Mouse (Mus musculus) lung, postnatal 14 days (tissue): ENCODE data around the gene Dmc1.

Experiments
- DNase-seq: peaks from one replicate; pipeline ENCODE4 v3.0.0; 2021

The Dmc1 gene

DNA sequence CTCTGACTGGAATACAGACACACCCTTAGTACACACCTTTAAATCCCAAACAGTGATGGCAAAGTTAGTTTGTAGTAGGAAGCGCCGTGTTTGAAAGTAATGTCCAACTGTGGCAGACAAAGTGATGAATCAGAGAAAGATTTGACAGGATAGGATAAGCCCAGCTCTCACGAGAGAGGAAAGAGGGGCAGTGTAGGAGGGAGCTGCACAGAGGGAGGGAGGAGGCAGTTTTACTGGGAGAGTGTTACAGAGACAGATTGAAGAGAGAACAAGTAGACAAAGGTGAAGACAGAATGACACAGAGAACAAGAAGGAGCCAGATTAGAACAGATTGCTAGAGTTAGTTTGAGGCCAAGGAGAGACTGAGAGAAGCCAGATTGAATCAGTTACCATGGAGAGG, 45.3 kb downstream of the Dmc1 start:
- DNase-seq: no peak

DNA sequence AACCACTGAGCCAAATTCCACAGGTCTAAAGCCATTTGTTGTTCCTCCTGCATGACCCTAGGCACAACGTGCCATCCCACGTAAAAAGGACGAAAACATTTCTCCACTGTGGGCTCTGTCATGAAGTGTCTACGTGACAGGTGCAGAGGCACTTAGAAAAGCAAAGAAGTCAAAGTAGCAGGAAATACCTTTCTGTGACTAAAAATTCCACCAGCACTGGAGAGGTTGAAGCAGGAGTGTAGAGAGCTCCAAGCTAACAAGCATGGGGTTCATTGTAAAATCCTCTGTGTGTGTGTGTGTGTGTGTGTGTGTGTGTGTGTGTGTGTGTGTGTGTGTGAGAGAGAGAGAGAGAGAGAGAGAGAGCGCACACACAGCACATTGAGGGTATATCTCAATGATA, 52.3 kb downstream of the Dmc1 start:
- DNase-seq: no peak

DNA sequence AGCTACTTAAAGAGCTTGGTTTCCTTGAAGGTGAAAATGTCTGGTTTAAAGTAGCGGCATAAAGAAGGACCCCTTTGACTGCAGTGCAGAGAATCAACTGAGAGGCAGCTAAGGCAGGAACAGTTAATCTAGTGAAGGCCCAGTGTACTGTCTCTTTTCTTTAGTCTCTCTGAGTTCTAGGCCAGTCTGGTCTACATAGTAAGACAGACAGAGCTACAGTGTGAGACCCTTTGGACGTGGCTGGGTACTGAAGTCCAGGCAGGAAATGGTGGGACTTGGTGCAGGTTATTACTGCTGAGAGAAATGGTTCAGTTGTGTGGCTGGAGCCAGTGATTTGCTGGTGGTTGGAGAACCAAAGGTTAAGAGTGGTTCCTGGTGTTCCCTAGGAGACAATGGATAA, 56.7 kb downstream of the Dmc1 start:
- no peak for DNase-seq

DNA sequence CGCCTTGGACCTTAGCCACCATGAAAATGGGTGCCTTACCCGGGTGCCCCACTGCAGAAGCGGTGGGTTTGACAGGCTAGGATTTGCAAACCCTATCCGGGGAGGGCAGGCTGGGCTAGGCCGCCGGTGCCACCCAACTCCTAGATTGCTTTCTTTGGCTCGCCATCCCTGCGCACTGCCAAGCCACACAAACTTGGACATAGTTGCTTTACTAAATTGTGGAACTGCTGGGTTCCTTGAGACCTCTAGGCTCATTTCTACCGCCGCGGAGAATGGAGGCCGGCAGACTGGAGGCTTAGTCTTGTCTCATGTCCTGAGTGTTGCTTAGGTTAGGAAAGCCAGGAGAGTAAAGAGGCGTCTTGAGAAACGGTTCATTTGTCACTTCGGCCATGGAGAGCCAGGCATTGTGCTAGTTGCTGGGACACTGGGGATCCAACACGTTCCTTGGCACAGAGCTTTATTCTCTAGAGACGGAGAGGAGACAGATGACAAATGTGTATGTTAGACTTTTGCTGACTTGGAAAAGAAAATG, 57.6 kb downstream of the Dmc1 start:
- no peak for DNase-seq

DNA sequence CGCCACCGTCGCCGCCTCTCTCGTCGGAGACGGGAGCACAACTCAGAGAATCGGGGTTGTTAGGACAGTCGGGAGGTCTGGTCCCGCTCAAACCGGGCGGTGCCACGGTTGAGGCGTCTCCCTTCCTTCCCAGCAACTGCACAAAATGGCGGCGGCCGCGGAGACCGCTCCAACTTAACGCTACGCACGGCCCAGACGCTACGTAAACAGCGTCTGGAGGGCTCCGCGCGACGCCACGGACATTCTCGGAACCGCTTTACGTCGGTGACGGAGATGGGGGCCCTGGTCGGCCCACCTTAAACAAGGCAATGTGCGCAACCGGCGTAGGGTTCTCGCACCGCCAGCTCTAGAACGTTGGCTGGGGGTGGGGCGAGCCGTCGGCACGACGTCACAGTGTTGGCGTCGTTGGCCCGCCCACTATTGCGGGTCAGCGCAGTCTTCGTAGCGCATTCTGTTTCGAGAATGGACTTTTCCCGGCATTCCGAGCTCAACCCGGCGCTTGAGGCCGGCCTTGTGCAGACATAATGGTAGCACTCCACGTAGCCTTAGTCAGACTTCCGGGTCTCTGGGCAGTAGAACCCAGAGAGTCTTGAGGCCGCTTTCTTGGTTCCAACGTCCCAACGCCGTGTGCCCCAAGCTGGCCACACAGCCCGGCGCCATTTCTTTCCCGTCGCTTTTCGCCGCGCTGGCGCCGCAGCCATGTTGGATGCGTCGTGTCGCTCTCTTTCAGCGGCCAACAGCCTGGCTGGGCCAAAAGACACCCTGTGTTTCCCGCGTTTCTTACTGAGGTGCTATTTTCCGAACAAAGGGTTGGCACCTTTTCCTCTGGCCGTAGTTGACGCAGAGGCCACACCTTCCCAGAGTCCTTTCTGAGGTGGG, 58.3 kb downstream of the Dmc1 start, which contains the start of gene Ddx17:
Gene Ddx17 (minus strand): TSS at position 332 of the 879 bp plus-strand sequence.
- peak; percentile 99 for DNase-seq

DNA sequence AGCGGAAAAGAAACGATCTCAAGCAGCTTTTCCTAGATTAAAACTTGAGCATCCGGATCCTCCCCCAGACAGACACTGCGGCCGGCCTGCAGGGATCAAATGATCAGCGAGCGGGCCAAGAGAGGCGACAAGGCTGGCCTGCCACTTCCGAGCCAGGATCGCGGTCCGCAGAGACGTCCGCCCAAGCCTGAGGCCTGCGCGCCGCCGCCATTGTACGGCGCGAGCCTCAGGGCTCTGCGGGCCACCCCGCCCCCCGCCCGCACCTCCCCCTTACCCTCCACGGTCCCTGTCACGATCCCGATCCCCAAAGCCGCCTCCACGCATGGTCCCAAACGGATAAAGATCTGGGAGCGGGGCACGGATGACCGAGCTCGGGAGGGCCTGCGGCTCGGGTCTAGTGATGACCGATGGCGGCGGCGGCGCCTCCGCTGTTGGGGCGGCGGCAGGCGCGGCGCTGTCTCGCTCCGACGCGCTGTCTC, 58.9 kb downstream of the Dmc1 start:
- peak; percentile 78 for DNase-seq

DNA sequence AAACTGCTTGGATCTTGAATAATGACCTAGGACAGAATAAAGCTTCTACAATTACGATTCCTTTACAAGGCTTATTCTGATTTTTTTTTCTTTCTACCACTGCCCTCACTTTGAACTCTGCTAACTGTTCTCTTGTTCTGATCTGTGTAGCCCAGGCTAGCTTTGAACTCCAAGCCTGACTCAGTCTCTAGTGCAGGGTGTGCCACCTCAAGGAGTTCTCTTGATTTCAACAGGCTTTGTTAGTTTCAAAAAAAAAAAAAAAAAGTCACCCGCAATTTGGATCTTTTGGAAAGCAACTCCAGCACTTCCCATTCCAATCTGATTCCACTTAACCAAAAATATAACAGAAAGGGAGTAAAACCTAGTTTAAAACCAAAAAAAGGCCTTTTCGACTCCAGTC, 59.4 kb downstream of the Dmc1 start:
- DNase-seq: no peak

DNA sequence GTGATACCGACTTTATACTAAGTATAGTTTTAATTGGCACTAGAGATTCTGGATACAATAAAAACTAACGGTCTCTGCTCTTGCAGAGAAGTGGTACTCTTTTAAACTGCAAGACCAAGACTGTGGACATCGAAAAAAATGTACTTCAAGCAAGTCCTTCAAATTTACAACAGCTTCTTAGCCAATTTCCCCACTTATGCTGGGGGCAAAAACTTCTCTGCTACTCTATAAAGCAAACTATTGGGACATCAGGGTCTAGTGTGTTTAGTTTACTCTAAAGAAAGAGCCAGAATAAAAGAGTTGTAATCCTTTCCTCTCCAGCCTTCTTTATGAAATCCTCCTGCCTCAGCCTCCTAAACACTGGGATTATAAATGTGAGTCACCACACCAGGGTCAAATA, 60.9 kb downstream of the Dmc1 start:
- DNase-seq: no peak

DNA sequence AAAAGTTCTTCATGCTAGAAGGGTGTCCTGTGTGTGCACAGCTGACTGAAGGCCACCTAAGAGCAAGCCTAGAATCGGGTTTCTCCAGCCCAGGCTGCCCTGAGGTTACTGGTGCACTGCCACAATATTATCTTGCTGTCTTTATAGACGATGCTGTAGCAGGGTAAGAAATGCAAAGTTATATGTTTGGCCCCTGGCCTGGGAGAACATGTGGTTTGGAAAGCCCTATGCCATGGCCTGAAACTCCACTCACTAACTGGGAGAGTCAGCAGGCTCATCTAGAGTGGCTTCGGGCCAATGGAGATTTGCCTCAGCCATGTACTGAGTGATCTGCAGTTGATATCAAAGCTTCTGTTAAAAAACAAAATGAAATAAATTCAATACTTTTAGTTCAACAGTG, 71.1 kb downstream of the Dmc1 start:
- DNase-seq: no peak

DNA sequence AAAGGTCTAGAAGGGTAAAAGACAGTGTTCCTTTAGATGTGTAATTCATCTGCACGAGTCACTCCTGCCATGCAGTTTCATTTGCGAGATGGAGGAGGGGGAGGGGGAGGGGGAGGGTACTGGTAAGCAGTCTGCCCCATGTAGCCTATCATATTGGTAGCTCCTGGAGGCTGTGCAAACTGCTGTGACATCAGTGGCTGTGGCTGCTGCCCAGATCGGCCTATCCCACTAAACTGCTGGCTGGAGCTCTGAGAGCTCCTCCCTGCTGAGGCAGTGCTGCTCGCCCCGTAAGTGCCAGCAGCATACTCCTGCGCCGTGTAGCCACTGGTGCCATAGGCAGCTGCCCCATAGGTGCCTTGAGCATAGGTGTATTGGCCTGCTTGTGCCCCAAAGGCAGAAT, 75.0 kb downstream of the Dmc1 start:
- DNase-seq: no peak

DNA sequence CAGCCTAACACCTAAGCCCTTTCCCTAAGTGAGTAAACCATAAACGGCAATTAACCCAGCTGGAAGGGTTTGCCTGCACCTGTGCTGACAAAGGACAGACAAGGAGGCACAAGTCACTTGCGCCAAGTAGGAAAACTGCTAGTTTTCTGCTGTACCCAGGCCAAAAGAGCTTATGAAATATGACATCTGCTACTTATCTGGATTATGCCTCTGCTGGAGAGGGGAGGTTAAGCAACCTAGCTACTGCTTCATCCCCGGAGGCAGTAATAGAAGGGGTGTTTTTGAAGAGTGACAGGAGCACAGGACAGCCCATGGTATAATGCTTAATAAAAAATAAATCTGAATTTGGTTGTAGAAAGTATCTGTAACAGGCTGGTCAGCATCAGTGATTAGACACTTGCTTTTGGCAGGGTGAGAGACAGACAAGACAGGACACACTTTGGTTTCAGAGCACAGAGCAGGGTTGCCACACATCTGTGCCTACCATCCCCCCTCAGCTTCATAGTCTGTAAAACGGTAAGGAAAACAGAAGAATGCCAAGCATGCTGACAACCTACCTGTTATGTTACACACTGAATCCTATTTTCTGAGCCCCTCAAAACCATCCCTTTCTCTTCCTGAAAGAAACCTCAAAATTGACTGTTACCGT, 76.8 kb downstream of the Dmc1 start:
- DNase-seq: no peak

DNA sequence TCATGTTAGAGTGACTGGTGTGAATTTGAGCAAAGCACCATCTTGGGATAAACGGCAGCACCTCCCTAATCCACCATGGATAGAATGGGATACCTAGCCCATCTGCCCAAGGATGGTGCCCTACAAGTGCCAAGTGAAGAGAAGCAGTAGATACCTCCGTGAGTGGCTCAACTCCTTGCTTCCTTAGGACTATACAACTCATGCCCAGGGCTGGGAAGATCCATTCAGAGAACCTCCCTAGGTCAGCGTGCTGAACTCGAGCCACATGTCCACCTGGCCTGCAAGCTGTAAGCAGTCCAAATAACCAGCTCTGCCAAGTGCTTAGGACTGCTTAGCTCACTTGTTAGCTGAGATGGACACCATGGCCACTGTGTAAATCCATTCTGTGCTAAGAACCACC, 77.7 kb downstream of the Dmc1 start:
- DNase-seq: no peak

DNA sequence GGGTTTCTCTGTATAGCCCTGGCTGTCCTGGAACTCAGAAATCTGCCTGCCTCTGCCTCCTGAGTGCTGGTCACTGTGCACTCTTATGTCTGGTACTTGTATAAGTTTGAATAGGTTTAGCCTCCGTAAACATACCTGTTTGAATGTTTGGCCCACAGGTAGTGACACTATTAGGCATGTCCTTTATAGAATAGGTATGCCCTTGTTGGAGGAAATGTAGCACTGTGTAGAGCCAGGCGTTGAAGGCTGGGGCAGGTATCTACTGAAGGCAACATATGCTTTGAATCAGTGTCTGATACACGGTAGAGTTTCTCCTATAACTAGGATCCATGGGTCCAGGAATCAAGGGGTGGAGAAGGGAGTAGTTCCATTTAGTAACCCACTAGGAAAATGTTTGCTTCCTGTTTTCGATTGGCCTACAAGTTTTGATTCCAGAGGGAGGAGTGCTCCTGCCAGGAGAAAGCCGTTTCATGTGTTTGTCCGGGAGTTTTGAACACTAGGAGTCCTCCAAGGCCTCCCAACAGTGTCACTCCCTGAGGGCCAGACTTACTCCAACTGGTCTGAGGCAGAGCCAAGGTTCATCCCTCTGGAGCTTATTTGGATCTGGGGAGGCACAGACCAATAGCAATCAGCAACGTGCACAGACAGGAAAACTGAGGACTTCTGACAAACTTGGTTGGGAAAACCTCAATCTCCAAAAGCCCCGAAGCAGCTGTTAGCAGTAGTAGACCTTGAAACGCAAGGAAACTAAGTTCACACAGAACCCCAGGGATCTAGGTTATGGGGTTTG, 78.7 kb downstream of the Dmc1 start:
- no peak for DNase-seq

DNA sequence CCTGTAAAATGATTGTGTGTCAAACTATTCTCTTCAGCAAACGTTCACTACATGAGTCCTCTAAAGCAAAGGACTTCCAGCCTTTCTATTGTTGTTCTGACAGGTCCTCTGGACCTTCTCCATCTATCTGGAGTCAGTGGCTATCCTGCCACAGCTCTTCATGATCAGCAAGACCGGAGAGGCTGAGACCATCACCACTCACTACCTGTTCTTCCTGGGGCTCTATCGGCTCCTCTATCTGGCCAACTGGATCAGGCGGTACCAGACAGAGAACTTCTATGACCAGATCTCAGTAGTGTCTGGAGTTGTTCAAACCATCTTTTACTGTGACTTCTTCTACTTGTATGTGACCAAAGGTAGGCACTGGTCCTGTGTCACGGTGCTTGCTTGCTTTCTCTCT, 79.3 kb downstream of the Dmc1 start:
- DNase-seq: no peak

DNA sequence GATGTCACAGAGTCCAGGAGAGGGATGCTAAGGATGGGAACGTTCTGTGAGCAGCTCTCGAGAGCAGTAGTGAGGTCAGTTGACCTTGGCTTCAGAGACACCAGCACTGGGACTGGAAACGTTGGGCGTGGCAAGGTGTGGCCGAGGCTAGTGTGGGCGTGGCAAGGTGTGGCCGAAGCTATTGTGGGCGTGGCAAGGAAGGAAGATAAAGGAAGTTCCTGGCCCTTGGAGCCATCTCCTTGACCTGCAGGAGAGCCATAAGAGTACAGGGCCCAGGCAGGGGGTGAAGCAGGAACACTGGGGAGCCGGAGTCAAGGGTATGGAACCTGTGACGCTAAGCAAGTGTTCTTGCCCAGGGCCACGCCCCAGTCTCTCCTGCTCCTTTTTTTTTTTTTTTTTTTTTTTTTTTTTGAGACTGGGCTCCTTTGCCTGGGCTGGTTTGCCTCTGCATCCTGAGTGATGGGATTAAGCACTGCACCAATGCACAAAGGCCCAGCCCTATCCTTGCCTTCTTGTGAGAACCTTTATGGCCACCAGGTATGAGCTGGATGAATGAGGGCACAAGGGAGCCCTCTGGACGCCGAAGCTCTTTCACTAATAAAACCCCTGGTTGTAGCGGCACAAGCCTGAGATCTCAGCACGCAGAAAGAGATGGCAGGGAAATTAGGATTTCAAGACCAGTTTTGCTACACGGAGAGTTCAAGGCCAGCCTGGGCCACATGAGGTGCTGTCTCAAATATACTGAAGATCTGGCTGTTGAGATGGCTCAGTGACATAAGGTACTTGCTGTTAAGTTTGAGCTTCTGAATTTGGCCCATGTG, 85.3 kb downstream of the Dmc1 start:
- no peak for DNase-seq

DNA sequence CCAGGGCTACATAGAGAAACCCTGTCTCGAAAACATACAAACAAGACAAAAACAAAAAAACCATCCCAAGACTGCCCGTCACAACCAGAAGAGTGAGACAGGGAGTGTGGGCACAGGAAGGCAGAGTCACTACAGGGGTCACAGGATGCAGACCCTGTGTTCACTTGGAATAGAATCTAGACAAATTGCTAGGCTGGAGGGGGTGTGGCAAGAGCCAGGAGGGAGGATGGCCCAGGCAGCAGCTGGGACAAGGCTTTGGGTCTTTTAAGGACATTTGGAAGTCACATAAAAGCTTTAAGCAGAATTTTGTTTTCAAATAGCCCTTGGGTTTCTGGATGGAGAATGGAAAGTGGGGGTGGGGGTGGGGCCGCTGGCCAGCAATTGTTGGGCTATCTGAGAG, 86.3 kb downstream of the Dmc1 start:
- no peak for DNase-seq

DNA sequence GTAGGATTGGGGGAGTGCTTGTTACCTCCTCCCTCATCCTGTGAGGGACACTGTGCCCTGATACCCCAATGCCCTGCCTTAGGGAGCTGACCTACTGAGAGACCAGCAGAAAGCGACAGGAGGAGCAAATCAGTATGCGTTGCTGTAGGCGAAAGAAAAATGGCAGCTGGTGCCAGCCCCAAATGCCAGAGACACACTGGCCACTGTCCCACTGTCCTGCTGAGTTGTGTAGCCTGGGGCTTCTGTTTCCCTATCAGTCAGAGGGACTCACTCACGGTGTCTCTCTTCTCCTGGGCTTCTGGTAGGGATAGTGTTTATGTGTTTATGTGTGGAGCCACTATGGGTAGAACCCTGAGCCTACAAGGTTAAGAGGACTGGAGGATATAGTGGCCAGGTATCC, 87.2 kb downstream of the Dmc1 start:
- no peak for DNase-seq

DNA sequence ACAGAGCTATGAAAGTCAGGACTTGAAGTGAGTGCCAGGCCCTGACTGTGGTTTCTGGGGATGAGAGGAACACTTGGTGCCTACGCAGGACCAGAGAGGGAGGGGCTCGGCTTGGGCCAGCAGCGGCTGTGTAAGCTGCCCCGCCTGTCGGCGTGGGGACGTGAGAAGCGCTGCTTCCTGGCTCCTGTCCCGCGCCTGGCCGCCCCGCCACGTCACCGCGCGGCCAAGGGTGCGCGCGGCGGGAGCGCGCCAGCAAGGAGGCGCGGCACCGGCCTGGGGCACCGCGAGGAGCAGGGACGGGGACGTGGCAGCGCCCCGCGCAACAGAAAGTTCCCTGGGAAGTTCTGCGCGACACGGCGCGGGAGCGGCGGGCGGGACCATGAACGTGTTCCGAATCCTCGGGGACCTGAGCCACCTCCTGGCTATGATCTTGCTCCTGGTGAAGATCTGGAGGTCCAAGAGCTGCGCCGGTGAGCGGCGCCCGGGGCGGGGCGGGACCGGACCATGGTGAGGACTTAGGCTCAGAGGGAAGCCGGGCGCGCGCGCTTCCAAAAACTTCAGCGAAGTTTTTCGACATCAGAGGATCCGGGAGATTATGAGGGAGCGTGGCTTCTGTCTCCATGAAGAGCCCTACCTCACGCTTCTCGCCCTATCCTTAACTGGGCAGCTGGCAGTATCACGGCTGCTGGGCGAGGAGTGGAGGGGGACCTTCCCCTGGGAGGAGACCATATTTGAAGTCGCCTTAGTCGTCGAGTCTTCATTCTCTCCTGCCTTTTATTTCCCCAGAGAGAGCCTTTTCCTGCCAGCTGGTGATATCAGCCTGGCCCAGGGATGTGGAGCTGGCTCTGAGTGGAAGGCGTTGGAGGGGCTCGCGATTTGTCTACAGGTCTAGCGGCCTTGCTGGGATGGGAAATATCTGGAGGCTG, 88.5 kb downstream of the Dmc1 start, which contains the start of gene Kdelr3:
Gene Kdelr3 (plus strand): TSS at position 241 of the 926 bp plus-strand sequence.
- DNase-seq: peak; percentile 83

DNA sequence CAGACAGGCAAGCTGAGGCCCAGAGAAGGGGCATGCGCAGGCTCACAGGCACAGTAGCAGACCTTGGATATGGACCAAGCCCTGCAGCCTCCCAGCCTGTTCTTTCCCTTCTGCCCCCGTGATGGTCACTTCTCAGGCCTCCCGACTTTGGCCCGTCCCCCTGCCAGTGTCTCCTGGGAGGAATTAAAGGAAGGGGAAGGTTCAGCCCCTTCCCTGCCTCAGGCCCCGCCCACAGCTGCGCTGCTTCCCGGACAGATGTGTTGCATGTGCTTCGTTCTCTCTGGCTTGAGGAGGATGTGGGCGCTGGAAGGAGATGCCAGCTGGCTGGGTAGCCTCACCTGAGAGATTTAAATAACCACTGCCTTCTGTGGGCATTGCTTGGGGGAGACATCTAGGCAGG, 91.0 kb downstream of the Dmc1 start:
- DNase-seq: no peak

DNA sequence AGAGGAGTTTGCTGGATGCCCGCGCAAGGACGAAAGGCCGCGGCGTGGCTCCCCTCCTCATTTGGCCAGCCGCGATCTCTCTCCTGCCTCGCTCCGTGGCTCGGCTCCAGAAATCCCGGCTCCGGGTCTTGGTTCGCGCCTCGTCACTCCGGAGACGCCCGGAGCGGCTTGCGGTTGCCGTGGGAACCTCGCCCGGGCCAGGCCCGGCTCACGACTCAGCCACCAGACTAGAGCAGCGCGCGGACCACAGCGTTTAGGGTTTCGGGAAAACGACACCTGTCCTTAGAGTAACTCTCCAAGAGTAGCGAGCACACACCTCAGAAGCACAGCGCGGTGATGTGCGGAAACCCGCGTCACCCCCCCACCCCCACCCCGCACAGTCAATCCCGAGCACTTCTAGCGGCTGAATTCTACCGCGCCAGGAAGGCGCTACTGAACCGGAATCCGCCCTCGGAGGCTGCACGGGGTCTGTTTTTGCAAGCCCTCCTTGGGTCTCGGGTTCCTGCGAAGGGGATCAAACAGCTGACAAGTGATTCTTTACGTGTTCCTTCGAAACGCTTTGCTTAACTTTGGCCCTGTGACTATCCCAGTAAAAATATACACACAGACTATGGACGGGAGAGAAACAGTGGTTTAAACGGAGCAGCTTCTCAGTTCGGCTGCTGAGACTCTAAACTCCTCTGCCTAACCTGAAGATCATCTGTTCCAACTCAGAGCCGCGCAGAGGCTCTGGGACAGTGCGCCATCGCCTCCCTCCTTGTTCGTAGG, 93.2 kb downstream of the Dmc1 start:
- peak; percentile 85 for DNase-seq
